Mouse (Mus musculus) brain, embryonic 18.5 days (tissue): ENCODE measurements at regions not wholly inside any gene's neighbourhood (a gene's known extent, or its start where the extent isn't known, plus 50 kb on each side); places are given as distances from the start of the nearest gene placed in this dataset.

Experiments used
- DNase-seq: peaks from one replicate; pipeline ENCODE4 v3.0.0-alpha.2; 2012; ENCODE audit warnings: low read depth, low spot score

DNA sequence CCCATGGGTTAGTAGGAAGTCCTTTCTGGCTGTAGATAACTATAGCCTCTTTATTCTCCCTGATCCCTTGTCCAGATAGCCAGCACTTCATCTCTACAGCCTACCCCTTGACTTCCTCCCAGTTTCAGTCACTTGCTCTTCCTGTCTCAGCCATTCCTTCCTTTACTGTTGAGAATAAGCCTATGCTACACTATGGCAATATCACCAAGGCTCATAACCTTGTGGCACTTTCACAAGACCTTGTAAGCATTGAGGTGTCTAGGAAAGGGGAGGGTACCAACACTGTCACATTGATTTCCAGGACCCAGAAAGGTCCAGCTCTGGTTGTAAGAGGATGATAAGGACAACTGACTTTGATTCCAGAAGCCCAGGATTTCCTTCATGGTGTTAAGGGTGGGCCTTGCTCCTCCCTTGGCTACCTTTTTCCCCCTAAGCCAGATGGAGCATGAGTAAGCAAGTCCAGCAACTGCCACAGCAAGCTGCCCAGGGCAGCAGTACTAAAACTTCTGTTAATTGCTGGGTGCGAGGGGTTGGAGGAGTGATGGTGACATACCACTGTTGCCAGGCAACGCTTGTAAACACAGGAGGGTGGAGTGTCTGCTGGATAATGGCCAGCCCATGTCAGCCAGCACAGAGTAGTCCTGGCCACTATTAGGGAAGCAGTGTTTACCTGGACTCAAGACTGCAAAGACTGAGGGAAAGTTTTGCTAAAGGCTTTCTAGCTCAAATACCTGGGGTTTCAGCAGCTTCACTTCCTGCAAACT lies 75.7 kb downstream of the Ankrd16 start:
- no peak for DNase-seq

DNA sequence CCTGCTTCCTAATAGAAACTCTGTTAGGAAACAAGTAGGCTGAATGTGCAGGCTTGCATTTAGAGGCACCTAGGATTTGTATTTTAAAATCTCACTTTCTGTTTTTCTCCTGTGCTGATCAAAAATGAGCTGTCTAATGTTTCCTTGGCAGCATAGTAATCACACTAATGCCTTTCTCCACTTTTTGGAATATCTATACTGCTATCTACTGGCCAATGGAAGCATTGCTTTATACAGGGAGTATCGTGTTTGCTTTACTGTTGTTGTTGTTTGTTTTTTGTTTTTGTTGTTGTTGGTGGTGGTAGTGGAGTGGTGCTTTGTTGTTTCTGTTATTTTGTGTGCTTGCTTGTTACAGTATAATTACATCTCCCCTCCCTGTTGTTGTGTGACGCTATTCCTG lies 92.3 kb downstream of the Ankrd16 start:
- no peak for DNase-seq

GRCm38 (mm10) chr2:11880005-11880404 lies 102.3 kb downstream of the Ankrd16 start:
- DNase-seq, result no peak

GRCm38 (mm10) chr2:11894792-11895568 lies 117.3 kb downstream of the Ankrd16 start:
- DNase-seq, result no peak

GRCm38 (mm10) chr2:11899698-11900660 lies 122.3 kb downstream of the Ankrd16 start:
- DNase-seq, result no peak

DNA sequence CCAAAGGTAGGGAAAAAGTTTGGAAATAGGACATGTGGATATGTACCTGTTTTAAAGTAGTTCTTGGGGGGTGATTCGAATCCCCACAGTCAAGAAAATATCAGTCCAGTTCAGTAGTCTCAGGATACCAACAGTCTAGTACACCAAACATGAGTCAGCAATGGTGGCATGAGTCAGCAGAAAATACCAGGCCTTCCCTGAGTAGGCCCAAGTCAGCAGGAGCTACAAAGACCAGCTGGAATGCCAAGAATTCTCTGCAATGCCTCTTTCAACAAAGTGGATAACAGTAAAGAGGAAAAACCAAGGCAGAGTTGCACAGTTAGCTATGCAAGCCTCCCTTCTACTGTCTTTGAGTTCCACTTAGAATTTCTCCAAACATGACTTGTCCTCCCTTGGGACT lies 137.1 kb downstream of the Ankrd16 start:
- DNase-seq, result no peak

DNA sequence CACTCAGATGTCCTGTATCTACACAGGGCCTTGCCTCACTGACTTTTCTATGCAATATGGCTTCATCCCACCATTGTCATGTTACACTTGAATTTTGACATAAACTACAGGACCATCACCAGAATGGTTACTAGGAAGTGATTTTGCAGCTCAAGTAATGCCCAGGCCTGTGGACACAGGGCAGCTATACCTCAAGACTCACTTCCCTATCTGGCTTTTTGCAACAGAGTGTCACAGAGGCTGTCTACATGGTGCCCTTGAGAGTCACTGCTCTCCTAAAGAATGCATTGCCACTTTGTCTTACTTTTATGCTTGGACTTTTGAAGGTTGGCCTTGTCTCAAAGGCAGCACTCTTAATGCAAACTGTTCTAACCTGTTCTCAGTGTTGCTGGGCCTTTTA lies 139.7 kb downstream of the Ankrd16 start:
- no peak for DNase-seq

- DNase-seq, result no peak
These were observed 140.4 kb downstream of the Ankrd16 start for GRCm38 (mm10) chr2:11918070-11918469.

- DNase-seq, result no peak
These were observed 183.1 kb downstream of the Ankrd16 start for GRCm38 (mm10) chr2:11960777-11961176.

GRCm38 (mm10) chr2:11965374-11965773 lies 187.7 kb downstream of the Ankrd16 start:
- no peak for DNase-seq

- no peak for DNase-seq
These were observed 189.3 kb downstream of the Ankrd16 start for GRCm38 (mm10) chr2:11967001-11967400.

- no peak for DNase-seq
These were observed 194.3 kb downstream of the Ankrd16 start for GRCm38 (mm10) chr2:11971972-11972371.

DNA sequence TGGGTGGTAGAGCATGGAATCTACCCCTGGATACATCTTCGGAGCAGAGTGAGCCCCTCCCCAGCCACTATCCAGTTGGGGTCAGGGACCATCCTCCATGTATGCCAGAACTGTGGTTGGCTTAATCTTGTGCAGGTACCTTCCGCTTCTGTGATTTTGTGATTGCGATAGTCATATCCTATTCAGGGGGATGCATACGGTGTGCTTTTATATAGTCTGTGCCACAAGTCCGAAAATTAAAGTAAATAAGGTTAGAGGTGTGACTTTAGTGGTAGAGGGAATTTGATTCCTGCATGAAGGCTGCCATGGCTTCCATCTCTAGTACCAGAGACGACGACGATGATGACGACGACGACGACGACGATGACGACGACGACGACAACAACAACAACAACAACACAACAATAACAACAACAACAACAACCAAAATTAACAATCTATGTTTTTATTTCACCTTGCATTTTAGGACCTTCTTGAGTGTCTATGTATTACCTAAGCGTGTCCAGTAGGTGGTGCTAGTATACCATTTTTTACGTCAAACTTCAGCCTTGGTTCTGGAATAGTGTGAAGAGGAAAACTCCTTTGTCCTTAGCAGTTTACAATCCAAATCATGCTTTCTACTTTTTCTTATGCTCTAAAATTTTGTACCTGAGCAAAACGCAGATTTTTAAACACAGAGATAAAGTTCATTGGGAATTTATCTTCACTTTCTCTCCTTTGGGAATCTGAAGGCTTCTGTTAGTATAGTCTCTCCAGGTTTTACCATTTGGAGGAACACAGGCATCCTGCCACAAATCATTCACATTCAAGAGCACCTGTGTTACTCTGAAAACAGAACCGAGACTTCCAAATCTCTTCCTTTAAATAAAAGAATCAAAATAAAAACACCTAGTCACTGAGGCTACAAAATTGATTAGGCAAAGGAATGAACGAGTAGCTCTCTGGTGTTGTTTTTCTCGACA lies 224.5 kb downstream of the Ankrd16 start:
- DNase-seq, result peak; percentile 42

DNA sequence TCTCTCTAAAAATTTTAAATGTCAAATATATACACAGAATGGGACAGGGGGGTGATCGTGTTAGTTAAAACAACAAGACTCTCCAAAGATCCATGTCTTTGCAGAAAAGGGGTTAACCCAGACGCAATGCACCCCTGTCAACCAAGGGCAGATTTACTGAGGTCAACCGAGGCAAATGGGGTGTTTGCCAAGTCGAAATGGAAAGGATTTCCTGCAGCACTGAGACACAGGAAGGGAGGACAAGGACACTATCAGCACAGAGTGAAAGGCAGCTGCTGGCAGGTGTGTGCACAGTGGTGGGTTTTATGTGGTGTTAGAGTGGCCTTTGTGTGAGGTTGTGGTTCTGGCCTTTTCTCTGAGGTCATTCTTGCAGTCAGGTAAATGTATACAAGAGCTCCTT lies 226.7 kb downstream of the Ankrd16 start:
- no peak for DNase-seq

- no peak for DNase-seq
These were observed 229.5 kb downstream of the Ankrd16 start for GRCm38 (mm10) chr2:12007201-12007600.

GRCm38 (mm10) chr2:12011441-12011840 lies 233.8 kb downstream of the Ankrd16 start:
- DNase-seq, result no peak

DNA sequence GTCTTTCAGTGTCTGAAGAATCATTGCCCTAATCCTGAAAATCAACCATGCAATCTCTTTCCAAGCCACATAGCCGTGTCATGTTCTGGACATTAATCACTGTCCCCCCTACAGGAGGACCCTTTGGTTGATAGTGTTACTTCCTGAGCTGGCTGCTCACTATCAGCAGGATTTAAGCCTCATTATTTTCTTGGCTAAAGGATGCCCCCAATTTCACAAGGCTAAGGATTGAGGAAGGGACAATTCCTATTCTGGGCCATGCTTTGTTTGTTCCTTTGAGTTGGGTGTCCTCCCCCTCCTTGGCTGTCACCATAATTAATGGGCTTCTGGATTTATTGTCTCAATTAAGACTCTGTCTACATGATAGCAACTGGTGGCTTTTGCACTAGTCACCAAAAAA lies 241.9 kb downstream of the Ankrd16 start:
- no peak for DNase-seq

GRCm38 (mm10) chr2:12023402-12024111 lies 245.9 kb downstream of the Ankrd16 start:
- DNase-seq, result no peak

GRCm38 (mm10) chr2:12026220-12026619 lies 248.5 kb downstream of the Ankrd16 start:
- DNase-seq, result no peak
